Mouse (Mus musculus) neural tube, embryonic 12.5 days (tissue): ENCODE measurements around the gene Pom121l2. TPM values are rescaled to one million over a fixed set of nuclear protein-coding genes. Genes with fewer than 3 reads are reported as not detected.

Experiments used
- microRNA-seq: library from miRNA; unstranded; fragments of <30 nt; microRNA quantifications from one replicate; pipeline ENCODE4, GENCODE M21; 2017
- polyA plus RNA-seq: library from polyadenylated mRNA; unstranded; fragments of >200 nt; fragmentation: Nextera tagmentation; extraction: Ambion mirVana; gene quantifications from 2 replicates; pipeline ENCODE4 v1.2.1, GENCODE M21; 2016

The Pom121l2 gene
- polyA plus RNA-seq, 1 experiment from 2014 or later, result not detected

Small RNA genes lying within 50 kb of the gene (microRNA-seq; reads per million reads assigned to microRNA genes)
- gene Gm44390, result not detected

Other genes with a start within 250 kb of the Pom121l2 start
- gene Hist1h4j, start 246.1 kb upstream of the Pom121l2 start, polyA plus RNA-seq, result 0.87 and 1.6 TPM in 2 replicates
- 0.96 and 2.4 TPM in 2 replicates for gene Hist1h4k, start 230.7 kb upstream of the Pom121l2 start, polyA plus RNA-seq
- 18.4 and 29.6 TPM in 2 replicates for gene Hist1h2ak, start 227.4 kb upstream of the Pom121l2 start, polyA plus RNA-seq
- gene Hist1h2bn, start 227.1 kb upstream of the Pom121l2 start, polyA plus RNA-seq, result 2.0 and 3.0 TPM in 2 replicates
- 13.1 and 26.4 TPM in 2 replicates for gene Hist1h1b, start 200.6 kb upstream of the Pom121l2 start, polyA plus RNA-seq
- 97.6 and 126 TPM in 2 replicates for gene Hist1h3i, start 197.8 kb upstream of the Pom121l2 start, polyA plus RNA-seq
- gene Hist1h2an, start 194.0 kb upstream of the Pom121l2 start, polyA plus RNA-seq, result 7.9 and 9.0 TPM in 2 replicates
- gene Hist1h2bp, start 193.7 kb upstream of the Pom121l2 start, polyA plus RNA-seq, result 0.68 and 1.7 TPM in 2 replicates
- 17.1 and 26.1 TPM in 2 replicates for gene Hist1h2bq, start 171.0 kb upstream of the Pom121l2 start, polyA plus RNA-seq
- gene Hist1h2ao, start 170.7 kb upstream of the Pom121l2 start, polyA plus RNA-seq, result not detected in 2 replicates
- gene Hist1h4m, start 169.4 kb upstream of the Pom121l2 start, polyA plus RNA-seq, result not detected in 2 replicates
- 11.4 and 12.4 TPM in 2 replicates for gene Hist1h4n, start 149.0 kb upstream of the Pom121l2 start, polyA plus RNA-seq
- gene Hist1h2ap, start 147.7 kb upstream of the Pom121l2 start, polyA plus RNA-seq, result 3,361 and 3,805 TPM in 2 replicates
- 18.7 and 25.8 TPM in 2 replicates for gene Hist1h2br, start 147.5 kb upstream of the Pom121l2 start, polyA plus RNA-seq
- gene Zfp184, start 36.1 kb upstream of the Pom121l2 start, polyA plus RNA-seq, result 19.1 and 19.4 TPM in 2 replicates
- gene Prss16, start 28.5 kb downstream of the Pom121l2 start, polyA plus RNA-seq, result 0.41 TPM in 1 of 2 replicates, not detected in the other
- 3.3 and 13.9 TPM in 2 replicates for gene Hist1h2ah, start 54.4 kb downstream of the Pom121l2 start, polyA plus RNA-seq
- 5.2 and 9.5 TPM in 2 replicates for gene Hist1h2bk, start 54.7 kb downstream of the Pom121l2 start, polyA plus RNA-seq
- gene Hist1h4i, start 60.2 kb downstream of the Pom121l2 start, polyA plus RNA-seq, result 20.1 and 23.9 TPM in 2 replicates
- gene Hist1h2ag, start 61.8 kb downstream of the Pom121l2 start, polyA plus RNA-seq, result 43.6 and 46.1 TPM in 2 replicates
- 10.5 and 12.6 TPM in 2 replicates for gene Hist1h2bj, start 62.0 kb downstream of the Pom121l2 start, polyA plus RNA-seq
- not detected in 2 replicates for gene Vmn1r188, start 103.2 kb downstream of the Pom121l2 start, polyA plus RNA-seq
- not detected in 2 replicates for gene Vmn1r189, start 124.6 kb downstream of the Pom121l2 start, polyA plus RNA-seq
- gene Vmn1r191, start 202.8 kb downstream of the Pom121l2 start, polyA plus RNA-seq, result not detected in 2 replicates
- gene Vmn1r192, start 209.9 kb downstream of the Pom121l2 start, polyA plus RNA-seq, result not detected in 2 replicates
- not detected in 2 replicates for gene Vmn1r193, start 242.0 kb downstream of the Pom121l2 start, polyA plus RNA-seq